Mouse (Mus musculus): ENCODE measurements around the gene Slc7a4. TPM values are rescaled to one million over a fixed set of nuclear protein-coding genes. Genes with fewer than 3 reads are reported as not detected.

The Slc7a4 gene
- total and polyA plus RNA-seq, 3 experiments = 2.3 to 5.7 (median 2.9) TPM

- no peak for TF ChIP-seq CTCF (IDR thresholded peaks at IDR 0.05)
- no peak for TF ChIP-seq EP300 (IDR thresholded peaks at IDR 0.05; ENCODE audit: insufficient read depth, low read depth, low read length)
- TF ChIP-seq POLR2A (IDR thresholded peaks at IDR 0.05; ENCODE audit: insufficient read depth, low read depth, low read length) = no peak
- no peak for DNase-seq
- Histone ChIP-seq H3K36me3 (ENCODE audit: control insufficient read depth, insufficient read depth, low read length) (no peaks in the 10 kb centered on the region), H3K27me3 (ENCODE audit: control insufficient read depth, insufficient read depth, low read length) (no peaks in the 10 kb centered on the region), H3K4me3 (no peak overlapping the region), H3K27ac (no peak overlapping the region), H3K9ac (ENCODE audit: low read depth, low read length) (no peak overlapping the region), H3K79me2 (replicated peaks; ENCODE audit: control insufficient read depth, insufficient read depth, low read length) (no peaks in the 10 kb centered on the region), H3K4me1 (ENCODE audit: control insufficient read depth, insufficient read depth, low read length) (peaks cover 4% of the 10 kb centered on the region; the same call in 1 of the 2 replicates)
- 65% methylated on average over 14 of the region's 14 CpGs for WGBS
- intact Hi-C loops (cut with DNase I) = no loop called here
Observed at GRCm38 (mm10) chr16:17532676-17533329, 50.2 kb downstream of the Slc7a4 start.

GRCm38 (mm10) chr16:17532271-17532670 lies 50.7 kb downstream of the Slc7a4 start:
- no peaks in the 10 kb centered on the region for H3K79me2 ChIP-seq (replicated peaks; ENCODE audit: control insufficient read depth, insufficient read depth, low read length)
- no peak overlapping the region for H3K9ac ChIP-seq (ENCODE audit: low read depth, low read length)
- no peak overlapping the region for H3K27ac ChIP-seq
- H3K36me3 ChIP-seq (ENCODE audit: control insufficient read depth, insufficient read depth, low read length) = no peaks in the 10 kb centered on the region
- TF ChIP-seq POLR2A (IDR thresholded peaks at IDR 0.05; ENCODE audit: insufficient read depth, low read depth, low read length) (no peak), CTCF (IDR thresholded peaks at IDR 0.05) (peak; percentile 47)
- H3K27me3 ChIP-seq (ENCODE audit: control insufficient read depth, insufficient read depth, low read length) = no peaks in the 10 kb centered on the region
- intact Hi-C loops (cut with DNase I) = no loop called here
- DNase-seq = no peak
- peaks cover 4% of the 10 kb centered on the region; the same call in 1 of the 2 replicates for H3K4me1 ChIP-seq (ENCODE audit: control insufficient read depth, insufficient read depth, low read length)
- 54% methylated on average over 4 of the region's 4 CpGs for WGBS
- H3K4me3 ChIP-seq = no peak overlapping the region

GRCm38 (mm10) chr16:17530640-17531288 lies 52.2 kb downstream of the Slc7a4 start, which contains the start of gene Thap7:
Gene Thap7, minus strand, starts transcription at chr16:17531136.
- intact Hi-C loops (cut with DNase I) = loop anchor here (1.0 kb wide), 2 partner anchors 22 to 125 kb away; partner anchors contain the start of genes Lztr1 and Snap29
- Histone ChIP-seq H3K27ac (peak within 1 kb of the TSS; percentile 95), H3K4me3 (peak within 1 kb of the TSS; percentile 63), H3K9ac (ENCODE audit: low read depth, low read length) (peak within 1 kb of the TSS; percentile 84), H3K27me3 (ENCODE audit: control insufficient read depth, insufficient read depth, low read length) (no peaks in the 10 kb centered on the region), H3K4me1 (ENCODE audit: control insufficient read depth, insufficient read depth, low read length) (peaks cover 4% of the 10 kb centered on the region; the same call in 1 of the 2 replicates), H3K36me3 (ENCODE audit: control insufficient read depth, insufficient read depth, low read length) (no peaks in the 10 kb centered on the region), H3K79me2 (replicated peaks; ENCODE audit: control insufficient read depth, insufficient read depth, low read length) (no peaks in the 10 kb centered on the region)
- DNase-seq = peak; percentile 97 to 98
- TF ChIP-seq POLR2A (IDR thresholded peaks at IDR 0.05; ENCODE audit: insufficient read depth, low read depth, low read length) (peak; percentile 90), EP300 (IDR thresholded peaks at IDR 0.05; ENCODE audit: insufficient read depth, low read depth, low read length) (0 out of 2 replicates have a peak, but pooled peaks have one; percentile 18), CTCF (IDR thresholded peaks at IDR 0.05) (no peak)
- WGBS = under 1% methylated on average over 67 of the region's 67 CpGs

GRCm38 (mm10) chr16:17529981-17530586 lies 52.9 kb downstream of the Slc7a4 start:
- Histone ChIP-seq H3K9ac (ENCODE audit: low read depth, low read length) (peak overlapping the region; percentile 84), H3K36me3 (ENCODE audit: control insufficient read depth, insufficient read depth, low read length) (no peaks in the 10 kb centered on the region), H3K4me3 (peak overlapping the region; percentile 63), H3K4me1 (ENCODE audit: control insufficient read depth, insufficient read depth, low read length) (peaks cover 4% of the 10 kb centered on the region; the same call in 1 of the 2 replicates), H3K27me3 (ENCODE audit: control insufficient read depth, insufficient read depth, low read length) (no peaks in the 10 kb centered on the region), H3K27ac (peak overlapping the region; percentile 95), H3K79me2 (replicated peaks; ENCODE audit: control insufficient read depth, insufficient read depth, low read length) (no peaks in the 10 kb centered on the region)
- WGBS = 13% methylated on average over 17 of the region's 17 CpGs
- intact Hi-C loops (cut with DNase I) = no loop called here
- TF ChIP-seq CTCF (IDR thresholded peaks at IDR 0.05) = no peak
- TF ChIP-seq EP300 (IDR thresholded peaks at IDR 0.05; ENCODE audit: insufficient read depth, low read depth, low read length) = no peak
- no peak for TF ChIP-seq POLR2A (IDR thresholded peaks at IDR 0.05; ENCODE audit: insufficient read depth, low read depth, low read length)
- peak in 1 of 2 experiments; percentile 21 for DNase-seq

GRCm38 (mm10) chr16:17528276-17528675 lies 54.7 kb downstream of the Slc7a4 start:
- Histone ChIP-seq H3K4me3 (no peak overlapping the region), H3K27me3 (ENCODE audit: control insufficient read depth, insufficient read depth, low read length) (no peaks in the 10 kb centered on the region), H3K9ac (ENCODE audit: low read depth, low read length) (no peak overlapping the region), H3K4me1 (ENCODE audit: control insufficient read depth, insufficient read depth, low read length) (peaks cover 4% of the 10 kb centered on the region; the same call in 1 of the 2 replicates), H3K27ac (no peak overlapping the region), H3K79me2 (replicated peaks; ENCODE audit: control insufficient read depth, insufficient read depth, low read length) (no peaks in the 10 kb centered on the region), H3K36me3 (ENCODE audit: control insufficient read depth, insufficient read depth, low read length) (no peaks in the 10 kb centered on the region)
- TF ChIP-seq CTCF (IDR thresholded peaks at IDR 0.05) = no peak
- no peak for TF ChIP-seq EP300 (IDR thresholded peaks at IDR 0.05; ENCODE audit: insufficient read depth, low read depth, low read length)
- no peak for TF ChIP-seq POLR2A (IDR thresholded peaks at IDR 0.05; ENCODE audit: insufficient read depth, low read depth, low read length)
- no peak for DNase-seq
- 89% methylated on average over 13 of the region's 13 CpGs for WGBS
- intact Hi-C loops (cut with DNase I) = no loop called here
